Mouse (Mus musculus) MEL (cell line): ENCODE results near the gene Lsamp.

Source experiments
- CTCF ChIP-seq, 3 experiments: IDR thresholded peaks in 2 of 3; conservative IDR thresholded peaks in 1 of 3; 2 replicates each; pipeline ENCODE4 v1.5.1; 2011 to 2012; ENCODE audit warnings: low read length in 3 of 3, low read depth in 2 of 3, mild to moderate bottlenecking in 2 of 3, improper control_type of control experiment in 1 of 3, inconsistent platforms in 1 of 3, mixed read lengths in 1 of 3, moderate library complexity in 1 of 3; ENCODE audit not compliant: control insufficient read depth in 1 of 3, insufficient read depth in 1 of 3, poor library complexity in 1 of 3, severe bottlenecking in 1 of 3
- E2F4 ChIP-seq: IDR thresholded peaks from 2 replicates; pipeline ENCODE4 v1.6.1; 2011; ENCODE audit warnings: low read depth, low read length, improper control_type of control experiment, borderline replicate concordance
- EP300 ChIP-seq, 2 experiments: IDR thresholded peaks; 2 replicates each; pipeline ENCODE4 v1.6.1; 2011; ENCODE audit warnings: improper control_type of control experiment in 2 of 2, low read length in 2 of 2, low read depth in 1 of 2, mild to moderate bottlenecking in 1 of 2
- GATA1 ChIP-seq: IDR thresholded peaks from 2 replicates; pipeline ENCODE4 v1.6.1; 2011; ENCODE audit warnings: low read depth, low read length, improper control_type of control experiment
- KAT2A ChIP-seq: conservative IDR thresholded peaks from 2 replicates; pipeline ENCODE4 v1.6.1; 2012; ENCODE audit warnings: low read depth, low read length, improper control_type of control experiment, inconsistent platforms
- MAX ChIP-seq: IDR thresholded peaks from 2 replicates; pipeline ENCODE4 v1.6.1; 2011; ENCODE audit warnings: low read length, improper control_type of control experiment
- POLR2A ChIP-seq, 2 experiments: IDR thresholded peaks; 2 replicates each; pipeline ENCODE4 v1.6.1; 2011 to 2012; ENCODE audit warnings: low read length in 2 of 2, mild to moderate bottlenecking in 2 of 2, control low read depth in 1 of 2, improper control_type of control experiment in 1 of 2, low read depth in 1 of 2, moderate library complexity in 1 of 2; ENCODE audit not compliant: control insufficient read depth in 1 of 2, insufficient read depth in 1 of 2, poor library complexity in 1 of 2
- POLR2AphosphoS2 ChIP-seq: IDR thresholded peaks from 2 replicates; pipeline ENCODE4 v1.6.1; 2011; ENCODE audit warnings: low read length, improper control_type of control experiment
- TAL1 ChIP-seq: IDR thresholded peaks from 2 replicates; pipeline ENCODE4 v1.6.1; 2012; ENCODE audit warnings: mild to moderate bottlenecking, inconsistent platforms, low read length, moderate library complexity, mixed read lengths
- ZC3H11A ChIP-seq: IDR thresholded peaks from 2 replicates; pipeline ENCODE4 v1.6.1; 2012; ENCODE audit warnings: low read depth, mild to moderate bottlenecking, inconsistent platforms, low read length, improper control_type of control experiment

GRCm38 (mm10) chr16:41124361-41124760 lies 1140.2 kb downstream of the Lsamp start:
- TF ChIP-seq CTCF (IDR thresholded peaks at IDR 0.05 in 2 of 3, conservative IDR thresholded peaks at IDR 0.05 in 1 of 3; ENCODE audit: control insufficient read depth in 1 of 3, insufficient read depth in 1 of 3, low read depth in 2 of 3, low read length in 3 of 3, poor library complexity in 1 of 3, severe bottlenecking in 1 of 3) (no peak), POLR2AphosphoS2 (no peak), MAX (no peak), KAT2A (no peak), ZC3H11A (no peak), GATA1 (no peak), E2F4 (no peak), TAL1 (no peak), POLR2A (IDR thresholded peaks at IDR 0.05; ENCODE audit: control insufficient read depth in 1 of 2, insufficient read depth in 1 of 2, low read depth in 1 of 2, low read length in 2 of 2, poor library complexity in 1 of 2) (no peak), EP300 (IDR thresholded peaks at IDR 0.05; ENCODE audit: low read depth in 1 of 2, low read length in 2 of 2) (no peak)
